ENCODE assay signal across 11 mouse cellular contexts in genomic region chr8:107483250-107483649, GRCm38 (mm10). TPM values are rescaled to one million over a fixed set of nuclear protein-coding genes. Genes with fewer than 3 reads are reported as not detected.
DNase-seq lines count a peak whose midpoint lies in the region; ATAC-seq and TF ChIP-seq lines count a peak whose summit lies in the region.
"Had no signal": no experiment of that assay in that cellular context is flagged by ENCODE, and none has a peak within 500 bp of the region (broad histone marks: within the 10 kb centered on the region; RNA-seq: fewer than 3 reads in every experiment).

No protein-coding gene starts in this region.

- DNase-seq in cerebellum, adult 2 months: peak; percentile 72 to 83
- no peak for DNase-seq in embryo, embryonic 10 days (ENCODE audit: low spot score)
- DNase-seq in spleen, postnatal 14 days (ENCODE audit: low spot score in 2 of 2): no peak
- DNase-seq: heart, postnatal 14 days; thymus, postnatal 14 days had no signal

- H3K27me3 ChIP-seq in midbrain, embryonic 13.5 days: no peaks in the 10 kb centered on the region
- H3K27me3 ChIP-seq in midbrain, embryonic 16.5 days (ENCODE audit: control insufficient read depth, insufficient read depth, low read depth, low read length): no peaks in the 10 kb centered on the region
- H3K27me3 ChIP-seq in cerebellum, adult 2 months (ENCODE audit: control insufficient read depth, insufficient read depth, low read length): no peaks in the 10 kb centered on the region
- no peaks in the 10 kb centered on the region for H3K27me3 ChIP-seq in forebrain, embryonic 16.5 days (replicated peaks; ENCODE audit: control insufficient read depth, insufficient read depth, low read length)
- no peaks in the 10 kb centered on the region for H3K27me3 ChIP-seq in neural tube, embryonic 13.5 days

- H3K9ac ChIP-seq in midbrain, embryonic 13.5 days (replicated peaks): no peak overlapping the region
- H3K9ac ChIP-seq in midbrain, embryonic 16.5 days (ENCODE audit: low read depth, low read length): no peak overlapping the region
- H3K9ac ChIP-seq in forebrain, embryonic 16.5 days (replicated peaks; ENCODE audit: low read depth, low read length): no peak overlapping the region
- no peak overlapping the region for H3K9ac ChIP-seq in neural tube, embryonic 13.5 days

- no peak overlapping the region for H3K27ac ChIP-seq in midbrain, embryonic 13.5 days
- no peak overlapping the region for H3K27ac ChIP-seq in midbrain, embryonic 16.5 days (ENCODE audit: low read length)
- no peak overlapping the region for H3K27ac ChIP-seq in cerebellum, adult 2 months (ENCODE audit: insufficient read depth, low read length)
- H3K27ac ChIP-seq in forebrain, embryonic 16.5 days (ENCODE audit: low read length): no peak overlapping the region
- 0 out of 2 replicates have a peak overlapping the region, but pooled peaks have one; percentile 5 for H3K27ac ChIP-seq in neural tube, embryonic 13.5 days (replicated peaks)
- H3K27ac ChIP-seq: macrophage had no signal

- no peaks in the 10 kb centered on the region for H3K4me1 ChIP-seq in midbrain, embryonic 13.5 days (replicated peaks)
- no peaks in the 10 kb centered on the region for H3K4me1 ChIP-seq in midbrain, embryonic 16.5 days (ENCODE audit: control insufficient read depth, insufficient read depth, low read length)
- peaks cover 2% of the 10 kb centered on the region for H3K4me1 ChIP-seq in cerebellum, adult 2 months (ENCODE audit: control insufficient read depth, insufficient read depth, low read length)
- peaks cover 6% of the 10 kb centered on the region for H3K4me1 ChIP-seq in forebrain, embryonic 16.5 days (replicated peaks; ENCODE audit: control insufficient read depth, insufficient read depth, low read length)
- peaks cover 9% of the 10 kb centered on the region for H3K4me1 ChIP-seq in neural tube, embryonic 13.5 days (replicated peaks)

- TF ChIP-seq POLR2A in cerebellum, adult 2 months (IDR thresholded peaks at IDR 0.05; ENCODE audit: borderline replicate concordance, insufficient read depth, low read length): no peak

- H3K4me2 ChIP-seq in midbrain, embryonic 13.5 days (replicated peaks): no peak overlapping the region
- no peak overlapping the region for H3K4me2 ChIP-seq in midbrain, embryonic 16.5 days (ENCODE audit: low read length)
- no peak overlapping the region for H3K4me2 ChIP-seq in forebrain, embryonic 16.5 days (ENCODE audit: low read length)
- H3K4me2 ChIP-seq in neural tube, embryonic 13.5 days: no peak overlapping the region

- WGBS in midbrain, embryonic 13.5 days: 86% methylated on average over 8 of the region's 8 CpGs
- WGBS in midbrain, embryonic 16.5 days: 84% methylated on average over 8 of the region's 8 CpGs
- 6% methylated on average over 8 of the region's 8 CpGs for WGBS in cerebellum, adult 2 months
- 63% methylated on average over 8 of the region's 8 CpGs for WGBS in forebrain, embryonic 16.5 days
- 60% methylated on average over 8 of the region's 8 CpGs for WGBS in neural tube, embryonic 13.5 days

- H3K9me3 ChIP-seq in midbrain, embryonic 13.5 days: no peaks in the 10 kb centered on the region
- no peaks in the 10 kb centered on the region for H3K9me3 ChIP-seq in midbrain, embryonic 16.5 days (replicated peaks; ENCODE audit: control insufficient read depth, low read length, poor library complexity, severe bottlenecking)
- H3K9me3 ChIP-seq in forebrain, embryonic 16.5 days (ENCODE audit: control insufficient read depth, low read length): no peaks in the 10 kb centered on the region
- H3K9me3 ChIP-seq in neural tube, embryonic 13.5 days: no peaks in the 10 kb centered on the region
- H3K9me3 ChIP-seq: G1E had no signal

- 0 out of 2 replicates have a peak, but pooled peaks have one; percentile 53 for ATAC-seq in midbrain, embryonic 13.5 days
- ATAC-seq in midbrain, embryonic 16.5 days: no peak
- peak; percentile 83 for ATAC-seq in forebrain, embryonic 16.5 days
- ATAC-seq in neural tube, embryonic 13.5 days (ENCODE audit: low read depth): peak; percentile 86

- TF ChIP-seq CTCF in cerebellum, adult 2 months (IDR thresholded peaks at IDR 0.05; ENCODE audit: borderline replicate concordance, insufficient read depth, low read depth, low read length): no peak

- peaks cover 42% of the 10 kb centered on the region for H3K36me3 ChIP-seq in midbrain, embryonic 13.5 days
- peaks cover 3% of the 10 kb centered on the region; the same call in 1 of the 2 replicates for H3K36me3 ChIP-seq in midbrain, embryonic 16.5 days (ENCODE audit: control insufficient read depth, insufficient read depth, low read length)
- H3K36me3 ChIP-seq in forebrain, embryonic 16.5 days (ENCODE audit: control insufficient read depth, insufficient read depth): no peaks in the 10 kb centered on the region
- H3K36me3 ChIP-seq in neural tube, embryonic 13.5 days: peaks cover 36% of the 10 kb centered on the region

- H3K4me3 ChIP-seq in midbrain, embryonic 13.5 days (replicated peaks): no peak overlapping the region
- no peak overlapping the region for H3K4me3 ChIP-seq in midbrain, embryonic 16.5 days (ENCODE audit: low read depth, low read length)
- H3K4me3 ChIP-seq in cerebellum, adult 2 months (replicated peaks; ENCODE audit: insufficient read depth, low read depth, low read length): no peak overlapping the region
- H3K4me3 ChIP-seq in forebrain, embryonic 16.5 days (replicated peaks; ENCODE audit: low read length): no peak overlapping the region
- H3K4me3 ChIP-seq in neural tube, embryonic 13.5 days: no peak overlapping the region

RNA-seq across cellular contexts. Expression of gene Wwp2, which starts 47.1 kb away (rescaled TPM):
- 48.9 and 50.0 TPM in 2 replicates for polyA plus RNA-seq in midbrain, embryonic 13.5 days (2015; fragmentation: Nextera tagmentation; extraction: Ambion mirVana)
- polyA plus RNA-seq in midbrain, embryonic 16.5 days (2015; fragmentation: Nextera tagmentation; extraction: Ambion mirVana): 39.0 and 42.7 TPM in 2 replicates
- 32.4 and 33.9 TPM in 2 replicates for polyA plus RNA-seq in cerebellum, adult 2 months (2012; rRNA removed)
- polyA plus RNA-seq in forebrain, embryonic 16.5 days (2015; fragmentation: Nextera tagmentation; extraction: Ambion mirVana): 41.5 and 43.0 TPM in 2 replicates
- polyA plus RNA-seq in neural tube, embryonic 13.5 days (2015; fragmentation: Nextera tagmentation; extraction: Ambion mirVana): 41.2 and 60.3 TPM in 2 replicates

RNA-seq across cellular contexts. Expression of gene Nob1, which starts 58.4 kb away (rescaled TPM):
- polyA plus RNA-seq in midbrain, embryonic 13.5 days (2015; fragmentation: Nextera tagmentation; extraction: Ambion mirVana): 70.8 and 75.5 TPM in 2 replicates
- 67.8 and 73.1 TPM in 2 replicates for polyA plus RNA-seq in midbrain, embryonic 16.5 days (2015; fragmentation: Nextera tagmentation; extraction: Ambion mirVana)
- polyA plus RNA-seq in cerebellum, adult 2 months (2012; rRNA removed): 57.8 and 60.8 TPM in 2 replicates
- 85.9 and 90.0 TPM in 2 replicates for polyA plus RNA-seq in forebrain, embryonic 16.5 days (2015; fragmentation: Nextera tagmentation; extraction: Ambion mirVana)
- polyA plus RNA-seq in neural tube, embryonic 13.5 days (2015; fragmentation: Nextera tagmentation; extraction: Ambion mirVana): 68.5 and 71.5 TPM in 2 replicates

Comparison
In these comparisons a context has a peak if more than half of its experiments do, and no peak if none do; other contexts are left out.
1. DNase-seq: peak in cerebellum, adult 2 months (2 of 2); none in embryo, embryonic 10 days (single experiment) and spleen, postnatal 14 days (0 of 2).